Mouse (Mus musculus): ENCODE data around the gene Prr14l.
A peak's percentile ranks its signal among the peaks of the same experiment; 100 is the strongest.
"Not testable (repeated sequence)": the region's sequence is repeated elsewhere in the genome, so short reads cannot be mapped to it uniquely, and the experiment has no call there.

The Prr14l gene

DNA sequence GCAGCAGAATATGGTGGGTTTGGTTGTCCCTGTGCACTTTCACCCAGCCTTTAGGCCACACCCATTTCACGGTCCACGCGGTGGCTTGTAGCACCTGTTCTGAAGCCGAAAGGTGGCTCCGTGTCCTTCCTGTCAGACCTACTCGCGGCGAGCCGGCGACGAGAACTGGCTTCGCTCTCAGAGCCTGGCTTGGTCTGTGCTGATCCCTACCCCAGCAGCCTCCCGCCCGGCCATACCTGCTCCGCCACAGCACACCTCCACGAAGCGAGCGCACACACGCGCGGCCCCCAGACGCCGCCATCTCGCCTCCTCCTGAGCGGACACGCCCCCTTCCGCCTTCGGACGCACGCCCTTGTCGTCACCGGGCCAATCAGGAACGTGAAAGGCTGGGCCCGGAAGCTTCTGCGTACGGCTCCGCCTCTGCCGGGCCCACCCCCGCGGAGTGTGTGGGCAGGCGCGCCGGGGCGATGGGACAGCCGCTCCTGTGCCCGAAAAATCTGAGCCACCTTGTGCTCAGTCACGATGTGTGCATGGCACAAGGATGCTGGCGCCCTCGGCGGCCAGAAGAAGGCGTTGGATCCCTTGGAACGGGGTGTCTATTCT is 68.6 kb downstream of the Prr14l start, which contains the start of gene Pisd:
Gene Pisd, minus strand, starts transcription at position 334 of the 603 bp plus-strand sequence.
- peak; percentile 89 for DNase-seq (ENCODE audit: low spot score)

DNA sequence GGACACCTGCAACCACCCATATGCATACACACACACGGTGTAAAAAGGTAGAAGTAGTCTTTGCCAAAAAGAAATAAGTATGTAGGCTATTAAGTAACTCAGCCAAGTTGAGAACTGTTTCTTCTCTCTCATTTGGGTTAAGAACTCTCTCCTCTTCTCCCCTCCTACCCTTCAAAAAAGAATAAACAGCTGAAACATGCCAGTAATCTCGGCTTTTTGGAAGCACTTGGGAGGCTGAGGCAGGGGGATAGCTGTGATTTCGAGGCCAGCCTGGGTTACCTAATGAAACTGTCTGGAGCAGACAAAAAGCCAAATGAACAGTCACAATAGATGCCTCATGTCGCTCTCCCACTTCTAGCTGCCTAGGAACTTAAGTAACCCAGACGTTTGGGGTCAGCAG is 69.3 kb downstream of the Prr14l start:
- no peak for DNase-seq (ENCODE audit: low spot score)

DNA sequence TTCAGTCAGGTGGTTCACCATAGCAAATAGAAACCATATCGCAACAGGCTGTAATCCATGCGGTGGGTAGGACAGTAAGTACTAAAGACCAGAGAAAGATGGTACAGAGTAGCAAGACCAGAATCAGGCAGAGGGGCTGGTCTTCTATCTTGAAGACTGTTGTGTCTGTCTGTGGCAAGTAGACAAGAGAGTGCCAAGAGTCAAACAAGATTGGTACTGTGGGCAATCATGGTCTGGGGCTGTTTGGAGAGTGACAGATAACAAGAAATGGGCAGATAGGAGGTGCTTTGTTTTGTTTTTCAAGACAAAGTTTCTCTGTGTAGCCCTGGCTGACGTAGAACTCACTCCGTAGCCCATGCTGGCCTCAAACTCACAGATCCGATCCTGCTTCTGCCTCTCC is 72.5 kb downstream of the Prr14l start:
- DNase-seq (ENCODE audit: low spot score): no peak

DNA sequence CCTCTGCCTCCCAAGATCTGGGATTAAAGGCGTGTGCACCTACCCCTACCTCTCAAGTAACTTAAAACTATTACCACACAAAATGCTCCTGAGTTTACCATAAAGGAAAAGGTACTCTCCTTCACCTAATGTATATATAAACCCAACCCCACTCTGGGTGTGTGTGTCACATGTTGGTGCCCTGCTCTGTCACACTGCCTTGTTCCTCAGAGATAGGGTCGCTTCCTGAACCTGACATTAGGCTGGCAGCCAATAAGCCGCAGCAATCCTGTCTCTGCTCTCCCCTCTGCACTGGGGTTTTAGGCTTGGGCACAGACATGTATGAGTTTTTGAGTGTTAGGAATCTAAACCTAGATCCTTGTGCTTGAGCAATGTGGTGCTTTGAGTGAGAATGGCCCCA is 75.9 kb downstream of the Prr14l start:
- no peak for DNase-seq (ENCODE audit: low spot score)

DNA sequence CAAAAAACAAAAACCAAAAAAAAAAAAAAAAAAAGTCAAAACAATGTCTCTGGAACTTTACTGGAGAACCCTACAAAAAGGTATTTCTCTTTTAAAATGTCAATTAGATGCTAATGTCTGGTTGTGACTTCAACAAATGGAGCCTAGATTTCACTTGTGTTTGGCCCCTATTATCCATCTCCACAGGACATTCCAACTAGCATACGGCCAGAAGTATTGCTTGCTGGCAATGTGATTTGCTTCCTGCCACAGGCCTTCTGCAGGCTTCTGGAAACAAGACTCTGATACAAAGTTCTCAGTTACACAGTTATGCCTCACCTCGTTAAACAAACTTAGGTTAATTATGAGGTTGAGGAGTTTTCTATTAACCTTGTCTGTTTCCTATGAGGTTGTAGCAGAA is 81.7 kb downstream of the Prr14l start:
- DNase-seq (ENCODE audit: low spot score): no peak

DNA sequence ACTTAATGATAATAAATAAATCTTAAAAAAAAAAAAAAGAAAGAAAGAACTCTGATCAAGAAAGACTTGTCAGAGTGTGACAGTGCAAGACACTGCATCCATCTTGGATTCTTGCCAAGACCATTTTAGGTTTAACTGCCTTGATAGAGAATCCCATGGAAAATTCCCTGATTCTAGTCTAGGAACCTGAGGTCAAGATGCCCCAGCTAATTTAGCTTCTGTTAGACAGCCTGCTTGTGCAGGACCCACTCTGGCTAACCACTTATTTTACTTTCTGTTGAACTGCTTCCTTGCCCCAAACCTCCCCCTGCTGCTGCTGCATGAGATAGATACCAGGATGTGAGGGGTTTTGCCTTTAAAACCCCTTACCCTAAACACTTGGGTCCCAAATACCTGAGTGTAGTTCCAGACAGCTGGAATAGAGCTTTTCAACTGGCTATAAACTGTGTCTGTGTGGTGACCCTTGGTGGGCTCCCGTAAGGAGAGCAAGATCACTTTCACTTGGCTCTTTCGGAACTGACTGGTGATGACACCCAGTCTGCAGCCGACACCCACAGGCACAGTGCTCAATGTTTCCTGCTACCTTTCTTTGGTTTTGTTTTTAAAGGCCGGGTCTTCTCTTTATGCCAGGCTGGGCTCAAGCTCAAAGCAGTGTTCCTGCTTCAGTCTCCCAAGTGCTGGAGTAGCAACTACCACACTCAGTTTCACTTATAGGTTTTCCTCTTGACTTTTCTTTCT is 86.3 kb downstream of the Prr14l start:
- no peak for DNase-seq (ENCODE audit: low spot score)

DNA sequence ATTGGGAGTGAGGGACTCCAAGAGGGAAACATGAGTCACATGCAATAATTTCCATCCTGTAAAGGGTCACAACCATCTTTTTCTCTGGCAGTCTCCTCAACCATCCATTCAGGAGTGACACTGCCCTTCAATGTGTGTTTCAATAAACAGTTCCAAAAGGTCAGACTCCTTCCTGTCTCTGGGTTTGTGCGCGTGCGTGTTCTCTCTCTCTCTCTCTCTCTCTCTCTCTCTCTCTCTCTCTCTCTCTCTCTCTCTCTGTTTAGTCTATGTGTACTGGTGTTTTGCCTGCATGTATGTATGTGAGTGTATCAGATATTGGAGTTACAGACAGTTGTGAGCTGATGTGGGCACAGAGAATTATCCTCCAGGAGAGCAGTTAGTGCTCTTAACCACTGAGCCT is 87.1 kb downstream of the Prr14l start:
- no peak for DNase-seq (ENCODE audit: low spot score)

DNA sequence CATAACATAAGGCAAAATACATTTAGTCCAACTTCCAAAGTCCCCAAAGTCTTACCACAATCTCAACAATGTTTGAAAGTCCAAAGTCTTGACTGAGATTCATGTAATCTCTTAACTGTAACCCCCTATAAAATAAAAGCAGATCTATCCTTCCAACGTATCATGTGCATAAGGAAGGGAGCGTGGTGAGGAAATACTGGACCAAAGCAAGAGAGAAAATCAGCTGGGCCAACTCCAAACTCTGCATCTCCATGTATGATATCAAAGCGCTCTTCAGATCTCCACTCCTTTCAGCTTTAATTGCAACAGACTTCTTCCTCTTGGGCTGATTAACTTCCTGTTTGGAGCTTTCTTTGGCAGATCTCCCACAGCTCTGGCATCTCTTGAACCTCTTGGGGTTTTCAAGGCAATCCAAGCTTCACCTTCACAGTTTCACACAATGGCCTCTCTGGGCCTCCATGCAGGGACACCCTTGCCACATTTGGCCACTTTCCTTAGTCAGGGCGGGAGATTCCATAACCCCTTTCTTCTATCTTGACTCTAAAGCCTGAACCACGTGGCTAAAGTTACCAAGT is 92.4 kb downstream of the Prr14l start:
- DNase-seq (ENCODE audit: low spot score): no peak

DNA sequence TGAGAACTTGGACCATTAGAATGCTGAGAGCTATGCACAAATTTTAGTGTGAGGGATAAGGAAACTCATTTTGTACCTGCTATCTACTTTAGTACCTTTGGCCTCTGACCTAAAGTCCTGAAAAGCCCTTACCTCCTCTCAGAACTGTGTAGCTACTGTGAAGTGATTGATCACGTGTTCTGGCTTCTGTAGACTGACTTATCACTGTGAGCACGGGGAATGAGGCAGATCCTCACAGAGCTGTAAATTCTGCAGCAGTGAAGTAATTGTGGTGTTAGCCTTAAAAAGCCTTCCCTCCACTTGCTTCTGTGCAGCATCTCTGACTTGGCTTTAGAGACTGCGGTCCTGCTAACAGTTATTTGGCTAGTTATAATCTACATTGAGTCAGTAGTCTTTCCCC is 93.3 kb downstream of the Prr14l start:
- no peak for DNase-seq (ENCODE audit: low spot score)

DNA sequence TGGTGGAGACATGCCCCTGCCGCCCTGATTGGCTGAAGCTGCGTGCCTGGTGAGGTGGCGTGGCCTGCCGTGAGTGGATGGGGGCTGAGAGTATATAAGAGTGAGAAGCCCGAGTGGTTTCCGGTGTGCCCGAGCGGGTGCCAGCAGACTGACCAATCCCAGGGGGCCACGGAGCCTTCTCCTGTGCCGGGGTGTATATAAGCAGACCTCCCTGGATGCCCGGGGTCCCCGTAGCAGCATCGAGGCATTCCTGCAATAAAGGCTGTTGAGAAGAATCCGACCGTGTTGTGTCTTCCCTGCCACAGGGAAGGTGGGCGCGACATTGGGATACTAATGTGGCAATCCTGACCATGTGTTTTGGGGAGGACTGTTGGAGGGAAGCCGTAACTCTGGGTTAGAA is 93.7 kb downstream of the Prr14l start:
- not testable (repeated sequence) for DNase-seq (ENCODE audit: low spot score)

DNA sequence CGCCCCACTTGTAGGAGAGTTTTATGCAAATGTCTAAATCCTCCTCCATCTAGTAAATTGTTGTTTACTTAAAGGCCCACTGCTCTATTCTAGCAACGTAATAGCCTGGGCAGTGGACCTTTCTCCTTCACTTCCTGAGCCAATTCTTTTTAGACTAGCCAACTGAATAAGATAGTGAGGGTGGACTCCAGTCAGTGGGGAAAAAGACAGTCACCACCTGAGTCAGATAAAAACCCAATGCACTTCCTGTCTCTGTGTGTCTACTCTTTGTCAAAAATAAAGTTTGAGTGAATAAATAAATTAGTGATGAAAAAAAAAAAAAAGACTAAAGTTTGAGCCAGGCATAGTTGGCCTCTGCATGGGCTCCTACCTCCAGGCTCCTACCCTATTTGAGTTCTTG is 94.4 kb downstream of the Prr14l start:
- no peak for DNase-seq (ENCODE audit: low spot score)

DNA sequence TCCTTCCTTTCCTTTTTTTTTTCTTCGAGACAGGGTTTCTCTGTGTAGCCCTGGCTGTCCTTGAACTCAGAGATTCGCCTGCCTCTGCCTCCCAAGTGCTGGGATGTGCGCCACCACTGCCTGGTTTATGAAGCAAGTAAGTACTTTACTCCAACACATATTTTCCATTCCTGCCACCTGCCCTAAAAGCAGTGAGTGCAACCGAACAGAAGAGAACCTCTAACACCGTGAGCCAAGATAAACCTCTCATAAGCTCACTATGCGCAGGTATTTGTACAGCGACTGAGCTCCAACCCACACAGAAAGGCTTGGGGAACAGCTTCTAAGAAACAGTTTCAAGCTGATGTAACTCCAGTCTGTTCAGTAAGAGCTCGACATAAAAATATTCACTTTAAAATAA is 97.9 kb downstream of the Prr14l start:
- no peak for DNase-seq (ENCODE audit: low spot score)

DNA sequence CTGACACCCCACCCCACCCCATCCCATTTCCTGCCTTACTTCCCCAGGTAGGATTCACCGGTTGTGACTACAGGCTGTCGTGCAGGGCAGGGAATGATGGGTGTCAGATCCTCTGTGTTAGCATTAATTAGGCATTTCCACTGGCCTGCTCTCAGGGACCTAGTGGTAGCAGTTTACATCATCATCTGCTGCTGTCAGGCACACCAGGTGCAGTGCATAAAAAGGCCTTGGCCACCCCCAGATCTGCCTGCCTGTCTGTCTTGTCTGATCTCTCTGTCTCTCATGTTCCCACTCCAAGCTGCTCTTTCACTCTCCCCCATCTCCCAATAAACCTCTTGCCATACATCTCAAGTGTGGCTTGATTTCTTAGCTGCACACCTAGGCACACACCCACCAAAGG is 102.3 kb downstream of the Prr14l start:
- DNase-seq (ENCODE audit: low spot score): no peak

DNA sequence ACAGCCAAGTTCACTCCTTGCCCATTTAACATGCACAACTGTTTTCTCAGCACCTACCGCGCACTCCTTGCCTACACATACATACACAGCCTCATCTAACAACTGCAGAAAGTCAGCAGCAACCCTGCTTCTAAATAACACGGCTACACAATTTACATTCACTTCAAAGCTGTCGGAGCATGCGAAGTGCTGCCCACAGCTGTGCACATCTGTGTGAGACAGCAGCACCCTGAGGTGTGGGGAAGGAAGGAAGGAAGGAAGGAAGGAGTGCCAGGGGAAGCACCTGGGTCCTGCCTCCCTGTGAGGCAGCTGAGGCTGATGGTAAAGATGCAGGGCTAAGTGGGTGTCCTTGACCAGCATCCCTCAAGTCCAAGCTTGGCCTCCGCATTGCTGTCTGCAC is 105.1 kb downstream of the Prr14l start:
- no peak for DNase-seq (ENCODE audit: low spot score)

DNA sequence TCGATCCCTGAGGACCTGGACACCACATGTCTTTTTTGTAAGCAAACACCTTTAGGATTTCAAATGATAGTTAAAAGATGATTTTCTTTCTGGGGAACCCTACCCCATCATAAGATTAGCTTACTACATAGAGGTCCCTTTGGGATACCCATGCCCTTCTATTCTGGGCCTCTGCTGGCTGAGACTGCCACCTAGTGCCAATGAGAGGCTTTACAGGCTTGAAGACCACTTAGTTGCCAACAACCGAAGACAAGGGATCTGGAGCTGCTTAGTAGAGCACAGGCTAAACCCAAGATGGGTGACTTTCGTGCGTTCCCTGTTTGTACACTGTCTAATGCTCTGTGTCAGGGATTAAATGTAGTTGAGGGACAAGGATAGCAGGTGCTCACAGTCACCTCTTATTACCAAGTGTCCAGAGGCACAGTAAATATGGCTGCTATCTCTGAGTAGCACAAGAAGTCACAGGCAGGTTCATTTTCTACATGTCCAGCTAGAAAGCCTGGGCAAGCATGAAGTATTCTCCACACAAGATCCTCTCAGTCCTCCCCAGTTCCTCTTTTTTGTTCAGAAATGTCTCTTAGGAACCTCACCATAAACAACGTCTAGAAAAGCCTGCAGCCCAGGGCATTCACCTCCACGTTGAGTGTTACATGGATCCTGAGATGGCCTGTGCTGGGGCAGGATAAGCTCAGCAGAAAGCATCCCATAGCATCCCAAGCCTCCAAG is 106.2 kb downstream of the Prr14l start:
- no peak for DNase-seq (ENCODE audit: low spot score)

DNA sequence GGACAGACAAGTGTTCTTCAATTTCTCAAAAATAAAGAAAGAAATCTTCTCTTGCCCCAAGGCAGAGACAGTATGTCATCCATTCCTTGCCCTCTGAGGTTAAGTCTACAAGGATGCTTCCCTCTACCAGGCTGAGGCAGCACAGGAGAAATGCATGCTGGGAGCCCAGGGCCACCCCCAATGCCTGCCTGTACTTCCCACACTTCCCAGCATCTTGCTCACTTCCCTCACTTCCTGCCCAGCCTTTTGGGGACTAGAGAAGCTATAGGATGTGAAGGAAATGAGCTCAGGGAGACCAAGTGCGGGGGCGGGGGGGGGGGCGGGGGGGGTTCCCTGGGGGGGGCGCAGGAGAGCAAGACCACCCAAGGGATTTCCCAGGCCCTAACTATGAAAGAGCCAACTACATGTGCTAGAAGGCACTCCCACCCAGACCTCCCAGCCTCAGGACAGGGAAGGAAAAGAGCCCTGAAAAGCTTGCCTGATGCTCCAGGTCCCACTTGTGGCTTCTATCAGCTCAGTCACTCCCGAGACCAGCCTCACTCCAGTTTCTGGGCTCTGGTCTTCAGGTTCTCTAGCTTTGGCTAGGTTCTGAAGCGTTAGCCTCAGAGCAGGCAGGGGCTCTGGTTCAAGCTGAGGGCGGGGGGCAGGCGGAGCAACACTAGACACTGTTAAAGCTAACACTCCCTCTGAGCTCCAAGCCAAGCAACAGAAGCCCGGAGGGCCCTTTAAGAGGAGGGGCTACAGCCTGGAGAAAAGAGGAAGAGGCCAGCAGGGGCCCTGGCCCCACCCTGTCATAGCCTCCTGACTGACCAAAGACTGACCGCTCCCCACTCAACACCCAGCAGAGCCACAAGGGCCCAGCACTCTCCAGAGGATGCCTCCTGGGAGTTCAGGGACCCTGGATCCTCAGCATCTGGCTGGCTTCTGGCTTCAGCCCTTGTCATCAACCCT is 108.1 kb downstream of the Prr14l start:
- DNase-seq (ENCODE audit: low spot score): peak; percentile 77

DNA sequence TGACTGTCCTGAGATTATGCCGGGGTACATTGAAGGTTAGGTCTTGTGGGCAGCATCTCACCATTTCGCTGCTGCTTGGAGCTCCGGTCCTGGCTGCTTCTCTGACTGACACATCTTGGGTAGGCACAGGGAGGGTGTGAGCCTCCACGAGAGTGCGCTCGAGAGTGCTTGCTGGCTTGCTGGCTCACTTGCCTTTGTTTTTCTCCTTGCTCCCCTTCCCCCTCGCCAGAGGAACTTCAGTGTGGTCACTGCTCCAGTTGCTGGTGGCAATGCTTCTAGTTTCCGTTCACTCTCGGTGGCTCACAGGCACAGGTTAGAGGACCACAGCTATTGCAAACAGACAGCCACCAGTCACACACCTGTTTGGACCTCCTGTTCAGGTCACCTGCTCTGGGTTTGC is 111.9 kb downstream of the Prr14l start:
- no peak for DNase-seq (ENCODE audit: low spot score)

DNA sequence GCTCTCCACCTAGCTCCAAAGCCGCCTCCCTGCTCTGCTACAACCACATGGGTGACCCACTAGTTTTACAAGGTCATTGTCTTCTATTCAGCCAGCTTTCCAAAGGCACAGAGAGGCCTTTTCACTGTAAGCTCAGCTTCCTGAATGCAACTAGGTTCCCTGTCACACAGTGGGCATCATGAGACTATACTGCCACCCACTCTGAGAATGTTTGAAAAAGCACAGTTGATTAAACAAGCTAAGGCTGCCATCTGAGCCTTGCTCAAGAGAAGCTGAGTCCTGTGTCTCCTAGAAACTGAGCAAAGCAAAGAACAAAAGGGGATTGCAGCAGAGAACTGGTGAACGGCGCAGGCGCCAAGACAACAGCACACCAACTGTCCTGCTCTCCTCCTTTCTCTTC is 112.7 kb downstream of the Prr14l start:
- DNase-seq (ENCODE audit: low spot score): not testable (repeated sequence)

DNA sequence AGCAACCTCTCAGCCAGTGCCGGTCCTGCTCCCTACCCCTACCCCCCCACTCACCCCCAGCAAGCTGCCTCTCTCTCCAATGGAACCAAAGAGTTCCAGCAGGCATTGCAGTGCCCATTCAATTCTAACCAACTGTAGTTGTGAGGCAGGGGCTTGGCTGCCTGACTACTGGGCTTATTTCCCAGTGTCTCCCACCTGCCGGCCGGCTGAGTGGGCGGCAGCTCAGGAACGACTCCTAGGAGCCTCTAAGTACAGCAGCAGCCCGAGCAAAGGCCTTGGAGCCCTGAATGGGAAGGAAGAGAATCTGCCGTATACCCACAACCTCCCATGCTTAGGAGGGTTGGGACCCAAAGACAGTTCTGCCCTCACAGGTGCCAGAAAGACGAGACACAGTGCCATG is 113.2 kb downstream of the Prr14l start:
- DNase-seq (ENCODE audit: low spot score): not testable (repeated sequence)

DNA sequence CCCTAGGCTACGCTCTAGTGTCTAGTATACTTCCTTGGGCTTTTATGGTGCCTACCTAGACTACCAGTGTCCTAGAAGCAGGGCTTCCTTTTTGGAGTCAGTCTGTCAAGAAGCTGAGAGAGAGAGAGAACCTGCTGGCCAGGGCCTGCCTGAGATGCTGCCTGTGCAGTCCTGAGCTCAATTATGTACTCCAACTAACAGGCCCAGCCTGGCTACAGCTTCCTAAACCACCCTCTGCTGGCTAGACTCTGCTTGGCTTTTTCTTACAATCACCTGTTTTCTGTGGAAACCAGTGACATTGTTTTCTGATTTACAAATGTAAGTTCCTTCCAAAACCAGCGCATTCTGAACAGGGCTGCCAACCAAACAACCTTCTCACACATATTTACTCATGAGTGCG is 113.9 kb downstream of the Prr14l start:
- no peak for DNase-seq (ENCODE audit: low spot score)

Measured in ovary, adult 18-20 months (tissue).